Mouse (Mus musculus) limb, embryonic 10.5 days (tissue): ENCODE results near the gene Tns1. TPM values are rescaled to one million over a fixed set of nuclear protein-coding genes. Genes with fewer than 3 reads are reported as not detected.
A peak's percentile ranks its signal among the peaks of the same experiment; 100 is the strongest.

ENCODE experiments used
- DNase-seq: peaks from one replicate; pipeline ENCODE4 v3.0.0-alpha.2; 2017; ENCODE audit warnings: low spot score
- H3K27ac ChIP-seq: fragments of 300-500 bp; sonication (generic); 2 replicates; pipeline ENCODE4 v1.5.1; 2016; ENCODE audit warnings: mild to moderate bottlenecking
- H3K27me3 ChIP-seq: fragments of 300-500 bp; sonication (generic); 2 replicates; pipeline ENCODE4 v1.6.1; 2016; ENCODE audit warnings: low read depth, mild to moderate bottlenecking; ENCODE audit not compliant: poor library complexity, severe bottlenecking
- H3K36me3 ChIP-seq: fragments of 300-500 bp; sonication (generic); 2 replicates; pipeline ENCODE4 v1.6.1; 2016; ENCODE audit warnings: mild to moderate bottlenecking, moderate library complexity
- H3K4me1 ChIP-seq: fragments of 300-500 bp; sonication (generic); 2 replicates; pipeline ENCODE4 v1.6.1; 2016
- H3K4me3 ChIP-seq: fragments of 300-500 bp; sonication (generic); 2 replicates; pipeline ENCODE4 v1.5.1; 2016; ENCODE audit warnings: mild to moderate bottlenecking, moderate library complexity
- H3K9me3 ChIP-seq: fragments of 300-500 bp; sonication (generic); replicated peaks from 2 replicates; pipeline ENCODE4 v1.6.1; 2016; ENCODE audit warnings: mild to moderate bottlenecking
- WGBS: fragments of 180-500 bp; shearing (Covaris S2); methylation state at CpG from one replicate; pipeline ENCODE4 v1.1.7; 2016; 5-methylcytosine and 5-hydroxymethylcytosine counted together
- polyA plus RNA-seq: library from polyadenylated mRNA; unstranded; fragments of >200 nt; fragmentation: Nextera tagmentation; extraction: Ambion mirVana; gene quantifications from 2 replicates; pipeline ENCODE4 v1.2.1, GENCODE M21; 2016

Tns1 gene
- polyA plus RNA-seq, 1 experiment from 2014 or later = 46.7 TPM

GRCm38 (mm10) chr1:74060046-74060445 lies 64.2 kb downstream of the Tns1 start:
- 87% methylated on average over 6 of the region's 6 CpGs for WGBS
- Histone ChIP-seq H3K27me3 (no peaks in the 10 kb centered on the region), H3K9me3 (no peaks in the 10 kb centered on the region), H3K36me3 (peaks cover 38% of the 10 kb centered on the region), H3K27ac (no peak overlapping the region), H3K4me1 (peaks cover 43% of the 10 kb centered on the region), H3K4me3 (no peak overlapping the region)
- DNase-seq = no peak

- DNase-seq = no peak
- peaks cover 34% of the 10 kb centered on the region for H3K36me3 ChIP-seq
- no peaks in the 10 kb centered on the region for H3K27me3 ChIP-seq
- H3K4me3 ChIP-seq = no peak overlapping the region
- H3K4me1 ChIP-seq = peaks cover 48% of the 10 kb centered on the region
- no peak overlapping the region for H3K27ac ChIP-seq
- WGBS = 90% methylated on average over 5 of the region's 5 CpGs
- no peaks in the 10 kb centered on the region for H3K9me3 ChIP-seq
Observed at GRCm38 (mm10) chr1:74059552-74059951, 64.7 kb downstream of the Tns1 start.

GRCm38 (mm10) chr1:74058771-74059170 lies 65.5 kb downstream of the Tns1 start:
- peaks cover 28% of the 10 kb centered on the region for H3K36me3 ChIP-seq
- no peaks in the 10 kb centered on the region for H3K27me3 ChIP-seq
- H3K27ac ChIP-seq = no peak overlapping the region
- WGBS = 88% methylated on average over 4 of the region's 4 CpGs
- no peak overlapping the region for H3K4me3 ChIP-seq
- no peak for DNase-seq
- peaks cover 56% of the 10 kb centered on the region for H3K4me1 ChIP-seq
- no peaks in the 10 kb centered on the region for H3K9me3 ChIP-seq

GRCm38 (mm10) chr1:74058309-74058708 lies 65.9 kb downstream of the Tns1 start:
- H3K27ac ChIP-seq = no peak overlapping the region
- no peaks in the 10 kb centered on the region for H3K27me3 ChIP-seq
- peaks cover 58% of the 10 kb centered on the region for H3K4me1 ChIP-seq
- H3K9me3 ChIP-seq = no peaks in the 10 kb centered on the region
- H3K4me3 ChIP-seq = no peak overlapping the region
- no peak for DNase-seq
- WGBS = 76% methylated on average over 4 of the region's 4 CpGs
- H3K36me3 ChIP-seq = peaks cover 23% of the 10 kb centered on the region

- Histone ChIP-seq H3K27ac (no peak overlapping the region), H3K36me3 (peaks cover 21% of the 10 kb centered on the region), H3K4me3 (no peak overlapping the region), H3K9me3 (no peaks in the 10 kb centered on the region), H3K4me1 (peaks cover 66% of the 10 kb centered on the region), H3K27me3 (no peaks in the 10 kb centered on the region)
- 83% methylated on average over 5 of the region's 5 CpGs for WGBS
- no peak for DNase-seq
Observed at GRCm38 (mm10) chr1:74057501-74057900, 66.7 kb downstream of the Tns1 start.

- H3K27ac ChIP-seq = 0 out of 2 replicates have a peak overlapping the region, but pooled peaks have one; percentile 46
- no peaks in the 10 kb centered on the region for H3K27me3 ChIP-seq
- H3K9me3 ChIP-seq = no peaks in the 10 kb centered on the region
- WGBS = 82% methylated on average over 4 of the region's 4 CpGs
- peaks cover 82% of the 10 kb centered on the region for H3K4me1 ChIP-seq
- no peak for DNase-seq
- peaks cover 21% of the 10 kb centered on the region for H3K36me3 ChIP-seq
- H3K4me3 ChIP-seq = no peak overlapping the region
Observed at GRCm38 (mm10) chr1:74055552-74055951, 68.7 kb downstream of the Tns1 start.

GRCm38 (mm10) chr1:74054471-74054870 lies 69.8 kb downstream of the Tns1 start:
- WGBS = 54% methylated on average over 3 of the region's 3 CpGs
- DNase-seq = no peak
- Histone ChIP-seq H3K4me1 (peaks cover 74% of the 10 kb centered on the region), H3K4me3 (no peak overlapping the region), H3K27me3 (no peaks in the 10 kb centered on the region), H3K36me3 (peaks cover 23% of the 10 kb centered on the region), H3K27ac (peak overlapping the region; percentile 71), H3K9me3 (no peaks in the 10 kb centered on the region)

- Histone ChIP-seq H3K36me3 (peaks cover 27% of the 10 kb centered on the region), H3K27me3 (no peaks in the 10 kb centered on the region), H3K4me3 (no peak overlapping the region), H3K4me1 (peaks cover 72% of the 10 kb centered on the region), H3K9me3 (no peaks in the 10 kb centered on the region), H3K27ac (peak overlapping the region; percentile 71)
- DNase-seq = peak; percentile 70
- 18% methylated on average over 7 of the region's 7 CpGs for WGBS
Observed at GRCm38 (mm10) chr1:74054007-74054406, 70.2 kb downstream of the Tns1 start.

- peak overlapping the region; percentile 71 for H3K27ac ChIP-seq
- peaks cover 30% of the 10 kb centered on the region for H3K36me3 ChIP-seq
- DNase-seq = no peak
- H3K27me3 ChIP-seq = no peaks in the 10 kb centered on the region
- WGBS = 77% methylated on average over 2 of the region's 2 CpGs
- peaks cover 70% of the 10 kb centered on the region for H3K4me1 ChIP-seq
- H3K4me3 ChIP-seq = no peak overlapping the region
- H3K9me3 ChIP-seq = no peaks in the 10 kb centered on the region
Observed at GRCm38 (mm10) chr1:74053068-74053467, 71.2 kb downstream of the Tns1 start.

GRCm38 (mm10) chr1:74051349-74051748 lies 72.9 kb downstream of the Tns1 start:
- peaks cover 36% of the 10 kb centered on the region for H3K36me3 ChIP-seq
- H3K27me3 ChIP-seq = no peaks in the 10 kb centered on the region
- no peak for DNase-seq
- H3K4me3 ChIP-seq = no peak overlapping the region
- H3K9me3 ChIP-seq = no peaks in the 10 kb centered on the region
- H3K27ac ChIP-seq = peak overlapping the region; percentile 68
- WGBS = 27% methylated on average over 2 of the region's 2 CpGs
- H3K4me1 ChIP-seq = peaks cover 69% of the 10 kb centered on the region

- DNase-seq = no peak
Observed at GRCm38 (mm10) chr1:74049430-74049829, 74.8 kb downstream of the Tns1 start.

GRCm38 (mm10) chr1:74047722-74048121 lies 76.5 kb downstream of the Tns1 start:
- H3K4me1 ChIP-seq = peaks cover 62% of the 10 kb centered on the region
- DNase-seq = no peak
- peaks cover 37% of the 10 kb centered on the region for H3K36me3 ChIP-seq
- no peaks in the 10 kb centered on the region for H3K9me3 ChIP-seq
- WGBS = 74% methylated on average over 6 of the region's 6 CpGs
- H3K27ac ChIP-seq = peak overlapping the region; percentile 53
- H3K4me3 ChIP-seq = no peak overlapping the region
- no peaks in the 10 kb centered on the region for H3K27me3 ChIP-seq

More at GRCm38 (mm10) chr1:74049430-74049829, 74.8 kb downstream of the Tns1 start:
- peaks cover 62% of the 10 kb centered on the region for H3K4me1 ChIP-seq
- no peak overlapping the region for H3K4me3 ChIP-seq
- 0 out of 2 replicates have a peak overlapping the region, but pooled peaks have one; percentile 39 for H3K27ac ChIP-seq
- H3K27me3 ChIP-seq = no peaks in the 10 kb centered on the region
- 82% methylated on average over 17 of the region's 17 CpGs for WGBS
- peaks cover 37% of the 10 kb centered on the region for H3K36me3 ChIP-seq
- H3K9me3 ChIP-seq = no peaks in the 10 kb centered on the region

GRCm38 (mm10) chr1:74047311-74047710 lies 76.9 kb downstream of the Tns1 start:
- peaks cover 37% of the 10 kb centered on the region for H3K36me3 ChIP-seq
- WGBS = 100% methylated on average over 2 of the region's 2 CpGs
- peak overlapping the region; percentile 53; the same call in 1 of the 2 replicates for H3K27ac ChIP-seq
- no peaks in the 10 kb centered on the region for H3K9me3 ChIP-seq
- H3K27me3 ChIP-seq = no peaks in the 10 kb centered on the region
- DNase-seq = no peak
- peaks cover 62% of the 10 kb centered on the region for H3K4me1 ChIP-seq
- no peak overlapping the region for H3K4me3 ChIP-seq

- no peak for DNase-seq
- H3K4me1 ChIP-seq = peaks cover 71% of the 10 kb centered on the region
- H3K4me3 ChIP-seq = no peak overlapping the region
- H3K27ac ChIP-seq = no peak overlapping the region
- H3K9me3 ChIP-seq = no peaks in the 10 kb centered on the region
- H3K27me3 ChIP-seq = no peaks in the 10 kb centered on the region
- peaks cover 33% of the 10 kb centered on the region for H3K36me3 ChIP-seq
- 87% methylated on average over 2 of the region's 2 CpGs for WGBS
Observed at GRCm38 (mm10) chr1:74045034-74045433, 79.2 kb downstream of the Tns1 start.
